Mouse (Mus musculus): ENCODE measurements around the gene Lgals9. TPM values are rescaled to one million over a fixed set of nuclear protein-coding genes. Genes with fewer than 3 reads are reported as not detected.

Gene Lgals9
- polyA plus RNA-seq, 1 experiment from 2014 or later, result 54.4 TPM

- H3K27me3 ChIP-seq, result no peaks in the 10 kb centered on the region
- H3K4me2 ChIP-seq, result no peak overlapping the region
- H3K4me3 ChIP-seq, result no peak overlapping the region
- H3K36me3 ChIP-seq, result no peaks in the 10 kb centered on the region
- H3K27ac ChIP-seq, result no peak overlapping the region
- no peaks in the 10 kb centered on the region for H3K4me1 ChIP-seq (replicated peaks)
- WGBS, result 87% methylated on average over 1 of the region's 1 CpGs
- H3K9me3 ChIP-seq (replicated peaks), result no peaks in the 10 kb centered on the region
- H3K9ac ChIP-seq, result no peak overlapping the region
- no peak for ATAC-seq (replicated peaks; ENCODE audit: insufficient number of reproducible peaks, insufficient read depth, low FRiP score, low read depth)
Observed at GRCm38 (mm10) chr11:78943083-78943482, 41.7 kb downstream of the Lgals9 start.

- H3K4me1 ChIP-seq (replicated peaks), result no peaks in the 10 kb centered on the region
- H3K9me3 ChIP-seq (replicated peaks), result no peaks in the 10 kb centered on the region
- H3K4me2 ChIP-seq, result no peak overlapping the region
- no peak for ATAC-seq (replicated peaks; ENCODE audit: insufficient number of reproducible peaks, insufficient read depth, low FRiP score, low read depth)
- no peak overlapping the region for H3K9ac ChIP-seq
- no peaks in the 10 kb centered on the region for H3K36me3 ChIP-seq
- 75% methylated on average over 6 of the region's 6 CpGs for WGBS
- H3K27ac ChIP-seq, result no peak overlapping the region
- H3K4me3 ChIP-seq, result no peak overlapping the region
- 0 out of 2 replicates have a peak, but pooled peaks cover 5% of the 10 kb centered on the region for H3K27me3 ChIP-seq
Observed at GRCm38 (mm10) chr11:78935178-78935577, 49.6 kb downstream of the Lgals9 start.

- Histone ChIP-seq H3K4me3 (no peak overlapping the region), H3K36me3 (no peaks in the 10 kb centered on the region), H3K9me3 (replicated peaks) (no peaks in the 10 kb centered on the region), H3K27me3 (0 out of 2 replicates have a peak, but pooled peaks cover 5% of the 10 kb centered on the region), H3K4me1 (replicated peaks) (no peaks in the 10 kb centered on the region), H3K9ac (no peak overlapping the region), H3K4me2 (no peak overlapping the region), H3K27ac (0 out of 2 replicates have a peak overlapping the region, but pooled peaks have one; percentile 16)
- ATAC-seq (replicated peaks; ENCODE audit: insufficient number of reproducible peaks, insufficient read depth, low FRiP score, low read depth), result no peak
- WGBS, result 77% methylated on average over 4 of the region's 4 CpGs
Observed at GRCm38 (mm10) chr11:78934727-78935126, 50.0 kb downstream of the Lgals9 start.

- H3K4me1 ChIP-seq (replicated peaks), result peaks cover 4% of the 10 kb centered on the region
- H3K4me2 ChIP-seq, result no peak overlapping the region
- 82% methylated on average over 7 of the region's 7 CpGs for WGBS
- no peak overlapping the region for H3K9ac ChIP-seq
- no peaks in the 10 kb centered on the region for H3K9me3 ChIP-seq (replicated peaks)
- no peak for ATAC-seq (replicated peaks; ENCODE audit: insufficient number of reproducible peaks, insufficient read depth, low FRiP score, low read depth)
- no peak overlapping the region for H3K4me3 ChIP-seq
- 0 out of 2 replicates have a peak, but pooled peaks cover 5% of the 10 kb centered on the region for H3K27me3 ChIP-seq
- H3K36me3 ChIP-seq, result no peaks in the 10 kb centered on the region
- 0 out of 2 replicates have a peak overlapping the region, but pooled peaks have one; percentile 16 for H3K27ac ChIP-seq
Observed at GRCm38 (mm10) chr11:78934307-78934706, 50.4 kb downstream of the Lgals9 start.

GRCm38 (mm10) chr11:78929345-78929744 is 55.4 kb downstream of the Lgals9 start:
- Histone ChIP-seq H3K9ac (no peak overlapping the region), H3K4me3 (no peak overlapping the region), H3K27ac (no peak overlapping the region), H3K4me2 (no peak overlapping the region), H3K9me3 (replicated peaks) (no peaks in the 10 kb centered on the region), H3K4me1 (replicated peaks) (peaks cover 17% of the 10 kb centered on the region), H3K36me3 (no peaks in the 10 kb centered on the region), H3K27me3 (peaks cover 36% of the 10 kb centered on the region)
- ATAC-seq (replicated peaks; ENCODE audit: insufficient number of reproducible peaks, insufficient read depth, low FRiP score, low read depth), result peak; percentile 79
- WGBS, result 19% methylated on average over 5 of the region's 5 CpGs

- WGBS, result under 1% methylated on average over 37 of the region's 37 CpGs
- Histone ChIP-seq H3K4me2 (peak overlapping the region; percentile 78), H3K9ac (peak overlapping the region; percentile 46; the same call in 1 of the 2 replicates), H3K9me3 (replicated peaks) (no peaks in the 10 kb centered on the region), H3K27me3 (peaks cover 51% of the 10 kb centered on the region), H3K36me3 (no peaks in the 10 kb centered on the region), H3K27ac (no peak overlapping the region), H3K4me3 (peak overlapping the region; percentile 50), H3K4me1 (replicated peaks) (peaks cover 22% of the 10 kb centered on the region)
- no peak; the same call in 1 of the 2 replicates for ATAC-seq (replicated peaks; ENCODE audit: insufficient number of reproducible peaks, insufficient read depth, low FRiP score, low read depth)
Observed at GRCm38 (mm10) chr11:78924916-78925315, 59.8 kb downstream of the Lgals9 start.

- Histone ChIP-seq H3K4me2 (peak overlapping the region; percentile 78), H3K9ac (no peak overlapping the region), H3K4me3 (no peak overlapping the region), H3K36me3 (no peaks in the 10 kb centered on the region), H3K27ac (no peak overlapping the region), H3K9me3 (replicated peaks) (no peaks in the 10 kb centered on the region), H3K27me3 (peaks cover 51% of the 10 kb centered on the region), H3K4me1 (replicated peaks) (peaks cover 16% of the 10 kb centered on the region)
- no peak for ATAC-seq (replicated peaks; ENCODE audit: insufficient number of reproducible peaks, insufficient read depth, low FRiP score, low read depth)
- WGBS, result 12% methylated on average over 9 of the region's 9 CpGs
Observed at GRCm38 (mm10) chr11:78924111-78924510, 60.6 kb downstream of the Lgals9 start.

- no peak for ATAC-seq (replicated peaks; ENCODE audit: insufficient number of reproducible peaks, insufficient read depth, low FRiP score, low read depth)
- H3K4me2 ChIP-seq, result no peak overlapping the region
- no peak overlapping the region for H3K4me3 ChIP-seq
- H3K9ac ChIP-seq, result no peak overlapping the region
- WGBS, result 37% methylated on average over 8 of the region's 8 CpGs
- H3K36me3 ChIP-seq, result no peaks in the 10 kb centered on the region
- H3K9me3 ChIP-seq (replicated peaks), result no peaks in the 10 kb centered on the region
- peaks cover 14% of the 10 kb centered on the region for H3K4me1 ChIP-seq (replicated peaks)
- no peak overlapping the region for H3K27ac ChIP-seq
- peaks cover 47% of the 10 kb centered on the region for H3K27me3 ChIP-seq
Observed at GRCm38 (mm10) chr11:78922678-78923407, 61.9 kb downstream of the Lgals9 start.

- ATAC-seq (replicated peaks; ENCODE audit: insufficient number of reproducible peaks, insufficient read depth, low FRiP score, low read depth), result no peak
- Histone ChIP-seq H3K27ac (no peak within 1 kb of the TSS), H3K4me1 (replicated peaks) (peaks cover 14% of the 10 kb centered on the region), H3K4me2 (no peak within 1 kb of the TSS), H3K27me3 (peaks cover 30% of the 10 kb centered on the region), H3K9me3 (replicated peaks) (no peaks in the 10 kb centered on the region), H3K36me3 (no peaks in the 10 kb centered on the region), H3K9ac (no peak within 1 kb of the TSS), H3K4me3 (no peak within 1 kb of the TSS)
- 49% methylated on average over 6 of the region's 6 CpGs for WGBS
Observed at GRCm38 (mm10) chr11:78920411-78920939, 64.3 kb downstream of the Lgals9 start, which contains the start of gene Nos2. Nos2 (plus strand) TSS chr11:78920787.

GRCm38 (mm10) chr11:78919745-78920144 is 65.0 kb downstream of the Lgals9 start:
- Histone ChIP-seq H3K36me3 (no peaks in the 10 kb centered on the region), H3K27me3 (peaks cover 24% of the 10 kb centered on the region), H3K9me3 (replicated peaks) (no peaks in the 10 kb centered on the region), H3K4me2 (no peak overlapping the region), H3K4me3 (no peak overlapping the region), H3K4me1 (replicated peaks) (peaks cover 8% of the 10 kb centered on the region), H3K9ac (no peak overlapping the region), H3K27ac (no peak overlapping the region)
- WGBS, result 62% methylated on average over 4 of the region's 4 CpGs
- ATAC-seq (replicated peaks; ENCODE audit: insufficient number of reproducible peaks, insufficient read depth, low FRiP score, low read depth), result no peak

GRCm38 (mm10) chr11:78916410-78916809 is 68.3 kb downstream of the Lgals9 start:
- H3K9ac ChIP-seq, result no peak overlapping the region
- WGBS, result 81% methylated on average over 1 of the region's 1 CpGs

More at GRCm38 (mm10) chr11:78916410-78916809, 68.3 kb downstream of the Lgals9 start:
- no peak overlapping the region for H3K4me3 ChIP-seq
- no peak for ATAC-seq (replicated peaks; ENCODE audit: insufficient number of reproducible peaks, insufficient read depth, low FRiP score, low read depth)
- no peak overlapping the region for H3K27ac ChIP-seq
- H3K4me2 ChIP-seq, result no peak overlapping the region
- H3K27me3 ChIP-seq, result no peaks in the 10 kb centered on the region
- H3K9me3 ChIP-seq (replicated peaks), result no peaks in the 10 kb centered on the region
- no peaks in the 10 kb centered on the region for H3K4me1 ChIP-seq (replicated peaks)
- no peaks in the 10 kb centered on the region for H3K36me3 ChIP-seq
